Mouse (Mus musculus): ENCODE results near the gene Rgs7. TPM values are rescaled to one million over a fixed set of nuclear protein-coding genes. Genes with fewer than 3 reads are reported as not detected.

Rgs7 gene
- polyA plus RNA-seq (2014; fragmentation: Nextera tagmentation; extraction: Ambion mirVana), result 10.2 and 15.0 TPM in 2 replicates

DNA sequence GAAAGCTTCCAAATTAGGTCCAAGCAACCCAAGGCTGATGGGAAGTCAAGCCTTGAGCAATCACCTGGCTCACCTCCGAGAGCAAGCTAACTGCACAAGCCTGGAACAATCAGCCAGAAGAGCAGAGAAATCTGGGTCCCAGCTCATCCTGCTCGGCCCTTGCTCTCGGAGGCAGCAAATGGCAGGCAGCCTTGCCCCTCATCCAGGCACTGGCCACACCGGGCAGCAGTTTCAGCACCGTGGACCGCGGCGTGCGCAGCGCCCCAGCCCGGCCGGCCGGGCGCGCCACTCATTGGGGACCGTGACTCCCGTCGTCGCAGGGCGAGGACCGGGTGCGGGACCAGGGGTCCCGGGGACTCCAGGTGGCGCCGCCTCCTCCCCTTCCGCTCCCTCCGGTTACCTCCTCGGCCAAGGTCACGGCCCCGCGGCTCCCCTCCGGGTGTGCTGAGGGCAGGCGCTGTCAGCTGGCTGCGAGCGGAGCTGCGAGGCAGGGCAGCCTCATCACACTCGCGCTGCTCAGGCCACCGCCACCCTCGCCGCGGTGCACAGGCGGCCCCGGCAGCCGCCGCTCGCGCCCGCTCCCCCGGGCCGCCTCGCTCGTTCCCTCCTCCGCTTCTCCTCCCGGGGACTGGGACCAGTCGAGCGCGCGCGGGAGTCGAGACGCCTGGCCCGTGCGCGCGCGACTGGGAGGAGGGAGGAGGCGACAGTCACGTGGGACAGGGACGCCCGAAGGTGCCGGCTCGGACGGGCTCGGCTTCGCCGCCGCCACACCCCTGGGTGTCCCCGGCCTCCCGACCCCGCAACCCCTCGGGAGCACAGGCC is at the start of gene Rgs7:
Gene Rgs7, minus strand, starts transcription at position 640 of the 822 bp plus-strand sequence.
- no peaks in the 10 kb centered on the region for H3K9me3 ChIP-seq (ENCODE audit: control insufficient read depth, low read length)
- peak within 1 kb of the TSS; percentile 73 for H3K27ac ChIP-seq (ENCODE audit: low read depth, low read length)

DNA sequence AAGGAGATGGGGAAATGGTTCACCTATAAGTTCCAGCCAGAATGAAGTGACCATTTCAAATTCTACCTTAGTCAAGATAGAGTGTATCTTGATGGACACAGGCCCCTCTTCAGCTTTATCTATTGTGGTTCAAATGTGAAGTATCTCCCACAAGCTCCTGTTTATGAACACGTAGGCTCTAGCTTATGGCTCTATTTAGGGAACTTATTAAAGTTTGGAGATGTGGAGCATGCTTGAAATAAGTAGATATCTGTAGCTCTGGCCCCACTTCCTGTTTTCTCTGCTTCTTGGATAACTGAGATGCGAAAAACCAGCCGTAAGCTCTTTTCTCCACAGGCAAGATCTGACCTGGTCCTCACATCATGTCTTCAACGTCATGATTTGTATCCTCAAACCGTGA is 48.4 kb upstream of the Rgs7 start:
- Histone ChIP-seq H3K4me2 (ENCODE audit: low read depth) (no peak overlapping the region), H3K9ac (ENCODE audit: low read length) (no peak overlapping the region), H3K27me3 (ENCODE audit: control insufficient read depth, insufficient read depth, low read length) (no peaks in the 10 kb centered on the region), H3K9me3 (ENCODE audit: control insufficient read depth, low read length) (no peaks in the 10 kb centered on the region), H3K4me1 (ENCODE audit: control insufficient read depth, insufficient read depth, low read length) (no peaks in the 10 kb centered on the region), H3K27ac (ENCODE audit: low read depth, low read length) (no peak overlapping the region), H3K36me3 (ENCODE audit: control insufficient read depth, insufficient read depth, low read length) (no peaks in the 10 kb centered on the region), H3K4me3 (ENCODE audit: low read depth, low read length) (no peak overlapping the region)
- 91% methylated on average over 5 of the region's 5 CpGs for WGBS
- ATAC-seq (ENCODE audit: insufficient read depth, low FRiP score, low TSS enrichment), result no peak
- DNase-seq (ENCODE audit: low spot score), result no peak

More for the DNA sequence above, at the start of gene Rgs7:
- Histone ChIP-seq H3K36me3 (ENCODE audit: control insufficient read depth, insufficient read depth, low read length) (no peaks in the 10 kb centered on the region), H3K4me3 (ENCODE audit: low read depth, low read length) (peak within 1 kb of the TSS; percentile 62), H3K9ac (ENCODE audit: low read length) (peak within 1 kb of the TSS; percentile 74), H3K27me3 (ENCODE audit: control insufficient read depth, insufficient read depth, low read length) (0 out of 2 replicates have a peak, but pooled peaks cover 2% of the 10 kb centered on the region), H3K4me2 (ENCODE audit: low read depth) (peak within 1 kb of the TSS; percentile 96), H3K4me1 (ENCODE audit: control insufficient read depth, insufficient read depth, low read length) (no peaks in the 10 kb centered on the region)
- WGBS, result 0% methylated on average over 62 of the region's 82 CpGs
- ATAC-seq (ENCODE audit: insufficient read depth, low FRiP score, low TSS enrichment) (peak; percentile 93), DNase-seq (ENCODE audit: low spot score) (peak; percentile 84)

DNA sequence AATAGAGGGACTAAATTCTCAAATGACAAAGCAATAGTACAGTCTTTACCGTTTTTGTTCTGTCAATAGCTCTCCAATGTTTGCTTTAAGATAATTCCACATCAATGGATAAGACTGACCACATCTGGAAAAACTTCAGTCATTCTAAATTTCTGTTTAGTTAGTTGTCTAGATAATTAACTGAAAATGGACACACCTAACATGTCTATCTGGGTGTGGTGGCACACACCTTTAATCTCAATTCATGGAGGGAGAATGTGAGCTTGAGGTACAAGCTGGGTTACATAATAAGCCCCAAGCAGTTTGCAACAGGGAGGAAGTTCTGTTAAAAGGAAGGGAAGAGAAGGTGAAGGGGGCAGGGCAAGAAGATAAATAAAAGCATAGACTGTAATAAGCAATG is 45.0 kb upstream of the Rgs7 start:
- WGBS, result 82% methylated on average over 1 of the region's 1 CpGs
- no peaks in the 10 kb centered on the region for H3K4me1 ChIP-seq (ENCODE audit: control insufficient read depth, insufficient read depth, low read length)
- no peak overlapping the region for H3K27ac ChIP-seq (ENCODE audit: low read depth, low read length)
- H3K4me2 ChIP-seq (ENCODE audit: low read depth), result no peak overlapping the region
- H3K9me3 ChIP-seq (ENCODE audit: control insufficient read depth, low read length), result no peaks in the 10 kb centered on the region
- DNase-seq (ENCODE audit: low spot score) (no peak), ATAC-seq (ENCODE audit: insufficient read depth, low FRiP score, low TSS enrichment) (no peak)
- H3K9ac ChIP-seq (ENCODE audit: low read length), result no peak overlapping the region
- H3K36me3 ChIP-seq (ENCODE audit: control insufficient read depth, insufficient read depth, low read length), result no peaks in the 10 kb centered on the region
- H3K27me3 ChIP-seq (ENCODE audit: control insufficient read depth, insufficient read depth, low read length), result no peaks in the 10 kb centered on the region
- H3K4me3 ChIP-seq (ENCODE audit: low read depth, low read length), result no peak overlapping the region

DNA sequence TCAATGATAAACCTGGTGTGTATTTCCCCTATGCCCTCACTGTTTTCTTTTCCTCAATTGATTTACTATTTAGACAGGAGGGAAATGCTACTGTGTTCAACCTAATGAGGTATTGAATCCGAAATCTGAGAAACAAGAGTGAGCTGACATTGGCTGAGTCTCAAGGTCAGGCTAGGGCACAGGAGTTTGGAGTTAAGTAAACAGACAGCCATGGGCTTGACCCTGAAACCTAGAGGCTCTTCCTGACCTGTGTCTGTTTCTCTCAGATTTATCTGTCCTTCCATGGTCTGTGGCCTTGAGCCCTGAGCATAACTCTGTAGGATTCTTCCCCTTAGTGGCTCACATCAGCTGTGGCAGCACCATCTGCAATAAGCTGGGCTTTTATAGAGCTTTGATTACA is 37.6 kb upstream of the Rgs7 start:
- Histone ChIP-seq H3K9ac (ENCODE audit: low read length) (no peak overlapping the region), H3K4me1 (ENCODE audit: control insufficient read depth, insufficient read depth, low read length) (no peaks in the 10 kb centered on the region), H3K27ac (ENCODE audit: low read depth, low read length) (no peak overlapping the region), H3K9me3 (ENCODE audit: control insufficient read depth, low read length) (no peaks in the 10 kb centered on the region), H3K27me3 (ENCODE audit: control insufficient read depth, insufficient read depth, low read length) (no peaks in the 10 kb centered on the region), H3K4me2 (ENCODE audit: low read depth) (no peak overlapping the region), H3K4me3 (ENCODE audit: low read depth, low read length) (no peak overlapping the region), H3K36me3 (ENCODE audit: control insufficient read depth, insufficient read depth, low read length) (no peaks in the 10 kb centered on the region)
- no peak for DNase-seq (ENCODE audit: low spot score)
- 66% methylated on average over 1 of the region's 1 CpGs for WGBS
- ATAC-seq (ENCODE audit: insufficient read depth, low FRiP score, low TSS enrichment), result no peak

DNA sequence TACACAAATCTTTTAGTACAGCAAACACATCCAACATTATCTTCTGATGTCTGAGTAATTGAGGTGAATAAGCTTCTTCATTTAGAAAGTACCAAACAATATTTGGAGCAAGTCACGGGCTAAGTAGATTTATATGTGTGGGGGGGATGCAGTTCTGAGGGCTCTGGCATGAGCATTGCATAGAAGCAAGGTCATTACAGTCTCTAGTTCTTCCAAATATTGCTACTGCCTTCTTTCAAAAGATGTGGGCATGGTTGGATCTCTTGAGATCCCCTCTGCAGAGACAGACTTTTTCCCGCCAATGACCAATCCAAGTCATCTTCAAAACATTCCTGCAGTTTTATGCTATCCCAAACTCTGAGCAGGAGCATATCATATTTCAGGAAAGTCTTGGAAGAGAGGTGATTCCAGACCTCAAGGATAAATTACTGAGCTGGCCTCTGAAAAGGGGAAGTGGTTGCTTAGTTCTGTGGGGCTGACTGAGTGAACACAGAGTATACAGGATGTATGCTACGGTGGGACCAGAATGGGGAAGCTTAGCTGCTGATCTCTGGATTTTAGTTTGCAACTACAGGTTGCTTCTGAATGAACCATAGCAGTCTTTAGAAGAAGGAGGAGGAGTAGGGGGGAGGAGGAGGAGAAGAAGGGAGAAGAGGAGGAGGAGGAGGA is 32.5 kb upstream of the Rgs7 start:
- ATAC-seq (ENCODE audit: insufficient read depth, low FRiP score, low TSS enrichment) (no peak), DNase-seq (ENCODE audit: low spot score) (no peak)
- no peak overlapping the region for H3K9ac ChIP-seq (ENCODE audit: low read length)
- H3K4me2 ChIP-seq (ENCODE audit: low read depth), result no peak overlapping the region
- no peak overlapping the region for H3K27ac ChIP-seq (ENCODE audit: low read depth, low read length)
- H3K9me3 ChIP-seq (ENCODE audit: control insufficient read depth, low read length), result no peaks in the 10 kb centered on the region
- no peaks in the 10 kb centered on the region for H3K4me1 ChIP-seq (ENCODE audit: control insufficient read depth, insufficient read depth, low read length)
- H3K4me3 ChIP-seq (ENCODE audit: low read depth, low read length), result no peak overlapping the region
- 78% methylated on average over 3 of the region's 3 CpGs for WGBS
- H3K36me3 ChIP-seq (ENCODE audit: control insufficient read depth, insufficient read depth, low read length), result no peaks in the 10 kb centered on the region
- H3K27me3 ChIP-seq (ENCODE audit: control insufficient read depth, insufficient read depth, low read length), result no peaks in the 10 kb centered on the region

DNA sequence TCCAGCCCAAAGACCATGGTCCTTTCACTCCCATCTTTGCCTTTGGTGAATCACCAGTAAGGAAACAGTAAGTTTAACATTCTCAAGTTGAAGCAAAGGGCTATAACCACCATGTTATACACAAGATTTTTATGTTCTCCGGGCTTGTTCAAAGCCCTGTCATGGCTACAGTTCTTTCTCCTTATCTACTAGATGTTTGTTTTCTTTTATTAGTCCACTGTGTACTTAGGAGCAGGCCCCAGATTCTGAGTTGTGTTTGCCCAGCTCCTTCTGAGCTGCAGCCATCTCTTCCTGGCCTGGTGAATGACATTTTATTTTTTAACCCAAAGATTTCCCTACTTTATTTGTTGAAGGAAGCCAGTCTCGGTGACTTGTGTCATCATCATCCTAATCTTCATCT is 31.3 kb upstream of the Rgs7 start:
- H3K36me3 ChIP-seq (ENCODE audit: control insufficient read depth, insufficient read depth, low read length), result no peaks in the 10 kb centered on the region
- H3K9me3 ChIP-seq (ENCODE audit: control insufficient read depth, low read length), result no peaks in the 10 kb centered on the region
- no peak overlapping the region for H3K4me3 ChIP-seq (ENCODE audit: low read depth, low read length)
- no peak overlapping the region for H3K4me2 ChIP-seq (ENCODE audit: low read depth)
- H3K9ac ChIP-seq (ENCODE audit: low read length), result no peak overlapping the region
- DNase-seq (ENCODE audit: low spot score), result no peak
- ATAC-seq (ENCODE audit: insufficient read depth, low FRiP score, low TSS enrichment), result no peak
- H3K27me3 ChIP-seq (ENCODE audit: control insufficient read depth, insufficient read depth, low read length), result no peaks in the 10 kb centered on the region
- H3K27ac ChIP-seq (ENCODE audit: low read depth, low read length), result no peak overlapping the region
- WGBS, result 91% methylated on average over 2 of the region's 2 CpGs
- H3K4me1 ChIP-seq (ENCODE audit: control insufficient read depth, insufficient read depth, low read length), result no peaks in the 10 kb centered on the region

DNA sequence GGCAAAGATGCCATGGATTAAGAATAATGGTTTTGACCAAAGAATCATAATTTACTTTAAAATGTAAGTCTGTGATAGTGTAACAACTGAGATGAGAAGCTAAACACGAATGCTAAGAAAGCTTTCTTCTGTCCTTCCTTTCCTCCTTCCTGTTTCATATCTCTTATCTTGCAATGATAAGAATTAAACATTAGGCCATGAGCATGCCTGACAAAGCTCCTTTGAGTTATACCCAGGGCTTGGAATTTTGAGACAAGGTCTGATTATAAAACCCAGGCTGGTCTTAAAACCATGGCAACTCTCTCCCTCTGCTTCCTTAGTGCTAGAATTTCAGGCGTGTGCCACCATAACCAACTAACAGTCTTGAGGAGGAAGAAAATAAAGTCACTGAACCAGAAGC is 22.2 kb upstream of the Rgs7 start:
- Histone ChIP-seq H3K9me3 (ENCODE audit: control insufficient read depth, low read length) (no peaks in the 10 kb centered on the region), H3K9ac (ENCODE audit: low read length) (no peak overlapping the region), H3K4me3 (ENCODE audit: low read depth, low read length) (no peak overlapping the region), H3K4me2 (ENCODE audit: low read depth) (no peak overlapping the region), H3K36me3 (ENCODE audit: control insufficient read depth, insufficient read depth, low read length) (no peaks in the 10 kb centered on the region), H3K4me1 (ENCODE audit: control insufficient read depth, insufficient read depth, low read length) (no peaks in the 10 kb centered on the region), H3K27ac (ENCODE audit: low read depth, low read length) (no peak overlapping the region), H3K27me3 (ENCODE audit: control insufficient read depth, insufficient read depth, low read length) (no peaks in the 10 kb centered on the region)
- ATAC-seq (ENCODE audit: insufficient read depth, low FRiP score, low TSS enrichment) (no peak), DNase-seq (ENCODE audit: low spot score) (no peak)
- 78% methylated on average over 2 of the region's 2 CpGs for WGBS

DNA sequence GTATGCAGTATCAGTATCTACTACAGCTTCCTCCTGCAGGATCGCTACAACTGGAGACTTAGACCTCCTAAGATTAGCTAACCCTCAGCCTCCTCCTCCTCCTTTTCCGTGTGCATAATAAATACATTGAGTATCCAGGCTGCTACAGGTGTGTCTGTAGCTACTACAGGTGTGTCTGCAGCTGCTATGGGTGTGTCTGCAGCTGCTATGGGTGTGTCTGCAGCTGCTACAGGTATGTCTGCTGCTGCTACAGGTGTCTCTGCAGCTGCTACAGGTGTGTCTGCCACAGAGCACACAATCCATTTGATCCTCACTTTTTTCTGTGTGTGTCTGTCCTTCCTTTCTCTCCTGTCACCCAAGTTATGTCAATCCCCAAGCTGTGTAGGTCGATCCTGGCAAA is 19.9 kb upstream of the Rgs7 start:
- no peak overlapping the region for H3K4me2 ChIP-seq (ENCODE audit: low read depth)
- H3K4me1 ChIP-seq (ENCODE audit: control insufficient read depth, insufficient read depth, low read length), result no peaks in the 10 kb centered on the region
- no peak overlapping the region for H3K27ac ChIP-seq (ENCODE audit: low read depth, low read length)
- DNase-seq (ENCODE audit: low spot score) (no peak), ATAC-seq (ENCODE audit: insufficient read depth, low FRiP score, low TSS enrichment) (no peak)
- no peak overlapping the region for H3K4me3 ChIP-seq (ENCODE audit: low read depth, low read length)
- H3K9me3 ChIP-seq (ENCODE audit: control insufficient read depth, low read length), result no peaks in the 10 kb centered on the region
- H3K9ac ChIP-seq (ENCODE audit: low read length), result no peak overlapping the region
- H3K27me3 ChIP-seq (ENCODE audit: control insufficient read depth, insufficient read depth, low read length), result no peaks in the 10 kb centered on the region
- WGBS, result 89% methylated on average over 3 of the region's 3 CpGs
- no peaks in the 10 kb centered on the region for H3K36me3 ChIP-seq (ENCODE audit: control insufficient read depth, insufficient read depth, low read length)

DNA sequence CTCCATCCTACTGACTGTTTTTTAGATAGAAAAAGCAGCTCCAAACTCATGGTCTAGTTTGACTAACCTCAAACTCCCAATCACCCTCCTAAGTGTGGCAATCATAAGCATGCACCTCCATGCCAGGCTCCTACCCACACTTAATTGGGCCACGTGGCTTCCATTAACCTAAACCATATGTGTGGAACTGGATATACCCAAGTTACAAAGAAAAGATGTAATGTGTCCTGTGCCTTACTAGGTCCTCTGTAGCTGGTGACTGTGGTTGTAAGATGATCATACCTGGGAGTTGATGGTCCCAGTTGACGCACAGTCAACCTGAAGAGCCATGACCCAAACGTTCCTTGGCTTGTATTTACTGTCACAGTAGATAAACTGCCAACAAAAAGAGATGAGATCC is 17.7 kb upstream of the Rgs7 start:
- H3K27ac ChIP-seq (ENCODE audit: low read depth, low read length), result no peak overlapping the region
- 72% methylated on average over 3 of the region's 3 CpGs for WGBS
- H3K9me3 ChIP-seq (ENCODE audit: control insufficient read depth, low read length), result no peaks in the 10 kb centered on the region
- no peak overlapping the region for H3K9ac ChIP-seq (ENCODE audit: low read length)
- no peak overlapping the region for H3K4me2 ChIP-seq (ENCODE audit: low read depth)
- H3K36me3 ChIP-seq (ENCODE audit: control insufficient read depth, insufficient read depth, low read length), result no peaks in the 10 kb centered on the region
- ATAC-seq (ENCODE audit: insufficient read depth, low FRiP score, low TSS enrichment) (no peak), DNase-seq (ENCODE audit: low spot score) (no peak)
- H3K4me1 ChIP-seq (ENCODE audit: control insufficient read depth, insufficient read depth, low read length), result no peaks in the 10 kb centered on the region
- H3K4me3 ChIP-seq (ENCODE audit: low read depth, low read length), result no peak overlapping the region
- no peaks in the 10 kb centered on the region for H3K27me3 ChIP-seq (ENCODE audit: control insufficient read depth, insufficient read depth, low read length)

All from neural tube, embryonic 11.5 days (tissue).